Mouse (Mus musculus) inflammation-experienced regulatory T-cells, adult 6 months (primary cell): ENCODE data around the gene Polr2l. TPM values are rescaled to one million over a fixed set of nuclear protein-coding genes. Genes with fewer than 3 reads are reported as not detected.

ENCODE experiments used
- ATAC-seq: one replicate; pipeline ENCODE4 v1.8.0; 2017
- polyA plus RNA-seq, 3 experiments: library from polyadenylated mRNA; unstranded; fragments of 100-300 nt; shearing (Covaris generic); gene quantifications; one replicate each; pipeline ENCODE4 v1.2.1; 2017

Gene Polr2l
- polyA plus RNA-seq, 3 experiments from 2014 or later, result 15.7 to 24.9 (median 19.9) TPM

GRCm38 (mm10) chr7:141431434-141432185 lies 43.3 kb downstream of the Polr2l start:
- ATAC-seq, result no peak

- no peak for ATAC-seq
Observed at GRCm38 (mm10) chr7:141430585-141431240, 44.2 kb downstream of the Polr2l start.

GRCm38 (mm10) chr7:141429840-141430584 lies 44.9 kb downstream of the Polr2l start:
- no peak for ATAC-seq

- no peak for ATAC-seq
Observed at GRCm38 (mm10) chr7:141429310-141429709, 45.6 kb downstream of the Polr2l start, which contains the start of gene Cend1. Gene Cend1 (minus strand): TSS chr7:141429491.

GRCm38 (mm10) chr7:141428701-141429100 lies 46.2 kb downstream of the Polr2l start:
- ATAC-seq, result no peak

- no peak for ATAC-seq
Observed at GRCm38 (mm10) chr7:141426948-141427730, 47.8 kb downstream of the Polr2l start.

GRCm38 (mm10) chr7:141423811-141424210 lies 51.1 kb downstream of the Polr2l start:
- ATAC-seq, result no peak

Other genes with a start within 250 kb of the Polr2l start
- gene Phrf1, start 246.3 kb downstream of the Polr2l start, polyA plus RNA-seq, result 10 to 100 TPM; 40.5 to 51.6 (median 46.7) TPM
- gene Irf7, start 208.7 kb downstream of the Polr2l start, polyA plus RNA-seq, result 100 to 1,000 TPM in 2 of 3 experiments, 10 to 100 TPM in 1; 95.5 to 112 (median 100) TPM
- not detected for gene Cdhr5, start 198.3 kb downstream of the Polr2l start, polyA plus RNA-seq
- not detected for gene Sct, start 196.0 kb downstream of the Polr2l start, polyA plus RNA-seq
- not detected for gene Drd4, start 183.1 kb downstream of the Polr2l start, polyA plus RNA-seq
- 10 to 100 TPM; 17.6 to 37.9 (median 34.6) TPM for gene Deaf1, start 147.4 kb downstream of the Polr2l start, polyA plus RNA-seq
- gene Tmem80, start 147.4 kb downstream of the Polr2l start, polyA plus RNA-seq, result 10 to 100 TPM; 27.1 to 41.1 (median 39.1) TPM
- not detected for gene Eps8l2, start 136.3 kb downstream of the Polr2l start, polyA plus RNA-seq
- 100 to 1,000 TPM; 271 to 329 (median 303) TPM for gene Taldo1, start 82.9 kb downstream of the Polr2l start, polyA plus RNA-seq
- gene Gatd1, start 61.0 kb downstream of the Polr2l start, polyA plus RNA-seq, result 100 to 1,000 TPM in 1 of 3 experiments, 10 to 100 TPM in 2; 70.1 to 108 (median 91.4) TPM
- gene Cend1, start 45.6 kb downstream of the Polr2l start, polyA plus RNA-seq, result 1 to 10 TPM in 1 of 3 experiments, not detected in 2; 1.7 TPM
- gene Slc25a22, start 37.2 kb downstream of the Polr2l start, polyA plus RNA-seq, result 10 to 100 TPM; 31.4 to 50.6 (median 32.0) TPM
- gene Pidd1, start 31.1 kb downstream of the Polr2l start, polyA plus RNA-seq, result 10 to 100 TPM in 2 of 3 experiments, 1 to 10 TPM in 1; 5.8 to 11.5 (median 10.3) TPM
- gene Rplp2, start 27.8 kb downstream of the Polr2l start, polyA plus RNA-seq, result 1,000 to 10,000 TPM; 2,239 to 3,896 (median 3,389) TPM
- gene Pnpla2, start 19.9 kb downstream of the Polr2l start, polyA plus RNA-seq, result 10 to 100 TPM; 49.4 to 68.0 (median 63.9) TPM
- not detected for gene Cracr2b, start 14.0 kb downstream of the Polr2l start, polyA plus RNA-seq
- gene Cd151, start 7.7 kb downstream of the Polr2l start, polyA plus RNA-seq, result 1 to 10 TPM; 6.0 to 8.7 (median 8.5) TPM
- gene Tspan4, start 108 bp upstream of the Polr2l start, polyA plus RNA-seq, result 1 to 10 TPM; 1.8 to 3.0 (median 2.4) TPM
- 10 to 100 TPM; 13.2 to 23.6 (median 14.6) TPM for gene Chid1, start 64.7 kb upstream of the Polr2l start, polyA plus RNA-seq
- gene Ap2a2, start 87.0 kb upstream of the Polr2l start, polyA plus RNA-seq, result 10 to 100 TPM; 12.5 to 16.5 (median 13.6) TPM
- gene Muc6, start 180.2 kb upstream of the Polr2l start, polyA plus RNA-seq, result under 1 TPM; 0.31 to 0.64 (median 0.57) TPM
- not detected for gene Muc2, start 215.2 kb upstream of the Polr2l start, polyA plus RNA-seq